28 mouse cellular contexts compared by ENCODE assay signal in genomic region chr17:33097396-33097795, GRCm38 (mm10). TPM values are rescaled to one million over a fixed set of nuclear protein-coding genes. Genes with fewer than 3 reads are reported as not detected.
"Had no signal": no experiment of that assay in that cellular context is flagged by ENCODE, and none has a peak within 500 bp of the region (broad histone marks: within the 10 kb centered on the region; RNA-seq: fewer than 3 reads in every experiment).

No protein-coding gene starts in this region.

- H3K27me3 ChIP-seq: limb, embryonic 12.5 days; limb, embryonic 15.5 days; midbrain, embryonic 12.5 days; midbrain, embryonic 15.5 days; neural tube, embryonic 12.5 days; neural tube, embryonic 15.5 days had no signal

- H3K4me3 ChIP-seq: limb, embryonic 12.5 days; limb, embryonic 15.5 days; midbrain, embryonic 12.5 days; midbrain, embryonic 15.5 days; neural tube, embryonic 12.5 days; neural tube, embryonic 15.5 days had no signal

- DNase-seq: kidney, adult 18-20 months; kidney, adult 9 months; kidney, postnatal 14 days; kidney, postnatal 4 days; left cerebral cortex, postnatal 4 days; liver, postnatal 0 days; right cerebral cortex, adult 18-20 months; right cerebral cortex, postnatal 14 days; right cerebral cortex, postnatal 4 days; thymus, adult 2 months; thymus, postnatal 25 days had no signal

- H3K27ac ChIP-seq: limb, embryonic 12.5 days; limb, embryonic 15.5 days; liver, embryonic 14.5 days; macrophage; midbrain, embryonic 12.5 days; midbrain, embryonic 15.5 days; neural tube, embryonic 12.5 days; neural tube, embryonic 15.5 days; stomach, postnatal 0 days had no signal

- H3K9ac ChIP-seq: limb, embryonic 12.5 days; limb, embryonic 15.5 days; liver, embryonic 14.5 days; liver, postnatal 0 days; midbrain, embryonic 12.5 days; midbrain, embryonic 15.5 days; neural tube, embryonic 12.5 days; neural tube, embryonic 15.5 days had no signal

- H3K36me3 ChIP-seq: limb, embryonic 12.5 days; limb, embryonic 15.5 days; midbrain, embryonic 15.5 days; neural tube, embryonic 12.5 days had no signal

- H3K9me3 ChIP-seq: limb, embryonic 12.5 days; limb, embryonic 15.5 days; midbrain, embryonic 12.5 days; midbrain, embryonic 15.5 days; neural tube, embryonic 12.5 days; neural tube, embryonic 15.5 days had no signal

- H3K4me2 ChIP-seq: limb, embryonic 12.5 days; limb, embryonic 15.5 days; liver, embryonic 11.5 days; midbrain, embryonic 12.5 days; midbrain, embryonic 15.5 days; neural tube, embryonic 12.5 days; neural tube, embryonic 15.5 days had no signal

- ATAC-seq: intestine, embryonic 16.5 days; liver, postnatal 0 days; midbrain, embryonic 15.5 days had no signal

RNA-seq across cellular contexts. Expression of gene 4921501E09Rik, which starts 29.5 kb away (rescaled TPM):
- total RNA-seq: layer of hippocampus, adult 18-20 months; layer of hippocampus, postnatal 14 days; left cerebral cortex, postnatal 14 days; left cerebral cortex, postnatal 4 days; megakaryocyte, adult 5-6 weeks had no signal
- polyA plus RNA-seq: intestine, embryonic 16.5 days; kidney, embryonic 16.5 days; limb, embryonic 12.5 days; limb, embryonic 15.5 days; liver, embryonic 11.5 days; liver, embryonic 14.5 days; liver, postnatal 0 days; macrophage; midbrain, embryonic 12.5 days; midbrain, embryonic 15.5 days; neural tube, embryonic 12.5 days; neural tube, embryonic 15.5 days; stomach, embryonic 14.5 days; stomach, postnatal 0 days; thymus, adult 2 months had no signal

RNA-seq across cellular contexts. Expression of gene Morc2b, which starts 42.1 kb away (rescaled TPM):
- total RNA-seq: megakaryocyte, adult 5-6 weeks had no signal
- polyA plus RNA-seq: intestine, embryonic 16.5 days; kidney, embryonic 16.5 days; limb, embryonic 12.5 days; liver, embryonic 11.5 days; liver, embryonic 14.5 days; liver, postnatal 0 days; macrophage; stomach, embryonic 14.5 days; stomach, postnatal 0 days; thymus, adult 2 months had no signal
